In the genomic region with DNA sequence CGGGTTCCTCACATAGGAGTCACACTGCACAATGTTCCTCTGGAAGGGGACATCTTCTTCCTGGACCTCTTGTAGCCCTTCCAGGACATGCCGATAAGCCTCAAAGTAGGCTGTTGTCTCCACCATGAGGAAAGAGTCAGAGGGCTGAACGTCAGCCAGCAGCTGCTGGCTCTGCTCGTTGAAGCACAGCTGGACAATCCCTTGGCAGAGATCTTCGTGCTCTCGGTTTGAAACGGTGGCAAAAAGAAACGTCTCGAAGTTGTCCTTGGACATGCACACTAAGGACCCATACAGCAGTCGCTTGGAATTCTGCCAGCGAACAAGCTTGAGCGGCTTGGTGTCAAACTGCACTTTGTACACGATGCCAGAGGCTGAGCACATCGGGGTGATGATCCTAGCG, we compare ENCODE assay signal across 11 mouse cellular contexts. TPM values are rescaled to one million over a fixed set of nuclear protein-coding genes. Genes with fewer than 3 reads are reported as not detected.
DNase-seq lines count a peak whose midpoint lies in the region.
"Had no signal": no experiment of that assay in that cellular context is flagged by ENCODE, and none has a peak within 500 bp of the region (broad histone marks: within the 10 kb centered on the region; RNA-seq: fewer than 3 reads in every experiment).

No protein-coding gene starts in this region.

- H3K36me3 ChIP-seq in hindbrain, embryonic 10.5 days = peaks cover 79% of the 10 kb centered on the region

- H3K27me3 ChIP-seq in hindbrain, embryonic 10.5 days (ENCODE audit: insufficient read depth, poor library complexity, severe bottlenecking) = no peaks in the 10 kb centered on the region
- H3K27me3 ChIP-seq: forebrain, embryonic 15.5 days; limb, embryonic 15.5 days had no signal

- no peaks in the 10 kb centered on the region for H3K9me3 ChIP-seq in hindbrain, embryonic 10.5 days
- H3K9me3 ChIP-seq: forebrain, embryonic 15.5 days; limb, embryonic 15.5 days had no signal

- WGBS in hindbrain, embryonic 10.5 days = 94% methylated on average over 15 of the region's 15 CpGs

- DNase-seq in layer of hippocampus, adult 11-12 months (ENCODE audit: low spot score) = peak; percentile 49
- DNase-seq in layer of hippocampus, postnatal 10 days (ENCODE audit: low spot score in 2 of 2) = no peak
- DNase-seq in gastrocnemius, postnatal 10 days = peak; percentile 61
- peak; percentile 71 to 78 for DNase-seq in heart, postnatal 14 days
- peak; percentile 79 for DNase-seq in lung, postnatal 10 days
- no peak for DNase-seq in hindbrain, embryonic 10.5 days (ENCODE audit: low spot score)
- no peak for DNase-seq in thymus, postnatal 0 days (ENCODE audit: low spot score)
- DNase-seq in MN1 (ENCODE audit: low spot score) = no peak
- DNase-seq: spleen, adult 18-20 months had no signal

- no peak overlapping the region for H3K4me3 ChIP-seq in hindbrain, embryonic 10.5 days
- H3K4me3 ChIP-seq: forebrain, embryonic 15.5 days; limb, embryonic 15.5 days had no signal

- intact Hi-C loops in heart, postnatal 14 days (cut with DNase I) = no loop called here

- no peak overlapping the region for H3K27ac ChIP-seq in hindbrain, embryonic 10.5 days
- H3K27ac ChIP-seq: forebrain, embryonic 15.5 days; limb, embryonic 15.5 days had no signal

- H3K4me1 ChIP-seq in hindbrain, embryonic 10.5 days (replicated peaks) = peaks cover 18% of the 10 kb centered on the region

RNA-seq across cellular contexts. Expression of a gene that starts 7.4 kb away (rescaled TPM):
- total RNA-seq in layer of hippocampus, postnatal 10 days (2021) = 10 to 100 TPM; 22.6 to 26.3 TPM
- total RNA-seq in gastrocnemius, postnatal 10 days (2021) = 10 to 100 TPM; 13.5 to 16.2 TPM
- total RNA-seq in heart, postnatal 14 days (2021) = 10 to 100 TPM; 32.1 to 36.1 TPM
- 6.5 and 7.5 TPM in 2 replicates for polyA plus RNA-seq in hindbrain, embryonic 10.5 days (2016; fragmentation: Nextera tagmentation; extraction: Ambion mirVana)
- polyA plus RNA-seq in thymus, postnatal 0 days (2015; fragmentation: Nextera tagmentation; extraction: Ambion mirVana) = 10.5 TPM in 2 replicates

RNA-seq across cellular contexts. Expression of a gene that starts 40.4 kb away (rescaled TPM):
- total RNA-seq in layer of hippocampus, postnatal 10 days (2021) = 10 to 100 TPM; 34.8 to 36.1 TPM
- 10 to 100 TPM; 11.9 to 16.9 TPM for total RNA-seq in gastrocnemius, postnatal 10 days (2021)
- total RNA-seq in heart, postnatal 14 days (2021) = 10 to 100 TPM; 12.3 to 13.7 TPM
- polyA plus RNA-seq in hindbrain, embryonic 10.5 days (2016; fragmentation: Nextera tagmentation; extraction: Ambion mirVana) = 49.1 and 68.1 TPM in 2 replicates
- 51.6 and 56.4 TPM in 2 replicates for polyA plus RNA-seq in thymus, postnatal 0 days (2015; fragmentation: Nextera tagmentation; extraction: Ambion mirVana)

RNA-seq across cellular contexts. Expression of a gene that starts 59.3 kb away (rescaled TPM):
- total RNA-seq in layer of hippocampus, postnatal 10 days (2021) = 10 to 100 TPM; 75.7 to 79.5 TPM
- 10 to 100 TPM; 44.9 to 57.9 TPM for total RNA-seq in gastrocnemius, postnatal 10 days (2021)
- 10 to 100 TPM; 42.1 to 47.2 TPM for total RNA-seq in heart, postnatal 14 days (2021)
- polyA plus RNA-seq in hindbrain, embryonic 10.5 days (2016; fragmentation: Nextera tagmentation; extraction: Ambion mirVana) = 89.6 and 91.9 TPM in 2 replicates
- 44.0 and 44.8 TPM in 2 replicates for polyA plus RNA-seq in thymus, postnatal 0 days (2015; fragmentation: Nextera tagmentation; extraction: Ambion mirVana)

Comparison
In these comparisons a context has a peak if more than half of its experiments do, and no peak if none do; other contexts are left out.
1. DNase-seq: peak in layer of hippocampus, adult 11-12 months (single experiment), gastrocnemius, postnatal 10 days (single experiment), heart, postnatal 14 days (2 of 2) and lung, postnatal 10 days (single experiment); none in layer of hippocampus, postnatal 10 days (0 of 2), hindbrain, embryonic 10.5 days (single experiment), thymus, postnatal 0 days (single experiment) and MN1 (single experiment).